Mouse (Mus musculus): ENCODE measurements around the gene Etfrf1. TPM values are rescaled to one million over a fixed set of nuclear protein-coding genes. Genes with fewer than 3 reads are reported as not detected.

The Etfrf1 gene
- polyA plus RNA-seq, 1 experiment, result 1.1 TPM

- no peak for TF ChIP-seq GATA1 (IDR thresholded peaks at IDR 0.05; ENCODE audit: low read length)
Observed at GRCm38 (mm10) chr6:145250820-145251219, 39.9 kb downstream of the Etfrf1 start.

- TF ChIP-seq GATA1 (IDR thresholded peaks at IDR 0.05; ENCODE audit: low read length), result no peak
Observed at GRCm38 (mm10) chr6:145255952-145256700, 45.2 kb downstream of the Etfrf1 start.

GRCm38 (mm10) chr6:145256701-145257073, 45.8 kb downstream of the Etfrf1 start:
- no peak for TF ChIP-seq GATA1 (IDR thresholded peaks at IDR 0.05; ENCODE audit: low read length)

- no peak for TF ChIP-seq GATA1 (IDR thresholded peaks at IDR 0.05; ENCODE audit: low read length)
Observed at GRCm38 (mm10) chr6:145262314-145262713, 51.4 kb downstream of the Etfrf1 start.

Other genes starting within 250 kb of the Etfrf1 start
- gene Bcat1, start 134.9 kb upstream of the Etfrf1 start, polyA plus RNA-seq (2012), result not detected in 2 replicates
- gene Lrmp, start 95.5 kb upstream of the Etfrf1 start, polyA plus RNA-seq (2012), result not detected in 2 replicates
- not detected in 2 replicates for gene Casc1, start 129 bp upstream of the Etfrf1 start, polyA plus RNA-seq (2012)
- 31.1 and 41.4 TPM in 2 replicates for gene Kras, start 39.1 kb downstream of the Etfrf1 start, polyA plus RNA-seq (2012)

Data from G1E-ER4 (cell line).